Mouse (Mus musculus): Measurements from ENCODE around the gene Nfx1.

The Nfx1 gene

GRCm38 (mm10) chr4:40975678-40976077 is 5.0 kb downstream of the Nfx1 start:
- DNase-seq (ENCODE audit: low spot score), result no peak

- no peak for DNase-seq (ENCODE audit: low spot score)
Observed at GRCm38 (mm10) chr4:40976651-40977050, 5.9 kb downstream of the Nfx1 start.

GRCm38 (mm10) chr4:40979430-40979829 is 8.7 kb downstream of the Nfx1 start:
- DNase-seq (ENCODE audit: low spot score), result no peak

GRCm38 (mm10) chr4:40982486-40982885 is 11.8 kb downstream of the Nfx1 start:
- DNase-seq (ENCODE audit: low spot score), result no peak

- no peak for DNase-seq (ENCODE audit: low spot score)
Observed at GRCm38 (mm10) chr4:40983686-40984085, 13.0 kb downstream of the Nfx1 start.

GRCm38 (mm10) chr4:40989633-40990032 is 18.9 kb downstream of the Nfx1 start:
- DNase-seq (ENCODE audit: low spot score), result no peak

GRCm38 (mm10) chr4:40996302-40996701 is 25.6 kb downstream of the Nfx1 start:
- no peak for DNase-seq (ENCODE audit: low spot score)

- DNase-seq (ENCODE audit: low spot score), result no peak
Observed at GRCm38 (mm10) chr4:40997916-40998315, 27.2 kb downstream of the Nfx1 start.

GRCm38 (mm10) chr4:41000271-41000670 is 29.6 kb downstream of the Nfx1 start:
- DNase-seq (ENCODE audit: low spot score), result no peak

- no peak for DNase-seq (ENCODE audit: low spot score)
Observed at GRCm38 (mm10) chr4:41000842-41001639, 30.3 kb downstream of the Nfx1 start.

GRCm38 (mm10) chr4:41013351-41013750 is 42.6 kb downstream of the Nfx1 start:
- DNase-seq (ENCODE audit: low spot score), result no peak

GRCm38 (mm10) chr4:41015798-41016197 is 45.1 kb downstream of the Nfx1 start:
- DNase-seq (ENCODE audit: low spot score), result no peak

- DNase-seq (ENCODE audit: low spot score), result no peak
Observed at GRCm38 (mm10) chr4:41021094-41021493, 50.4 kb downstream of the Nfx1 start.

GRCm38 (mm10) chr4:41026086-41026787 is 55.5 kb downstream of the Nfx1 start:
- no peak for DNase-seq (ENCODE audit: low spot score)

- no peak for DNase-seq (ENCODE audit: low spot score)
Observed at GRCm38 (mm10) chr4:41027872-41028271, 57.2 kb downstream of the Nfx1 start.

- DNase-seq (ENCODE audit: low spot score), result no peak
Observed at GRCm38 (mm10) chr4:41028272-41028671, 57.6 kb downstream of the Nfx1 start.

GRCm38 (mm10) chr4:41029372-41029771 is 58.7 kb downstream of the Nfx1 start:
- no peak for DNase-seq (ENCODE audit: low spot score)

GRCm38 (mm10) chr4:41031242-41031641 is 60.5 kb downstream of the Nfx1 start:
- no peak for DNase-seq (ENCODE audit: low spot score)

- DNase-seq (ENCODE audit: low spot score), result no peak
Observed at GRCm38 (mm10) chr4:41037942-41038341, 67.2 kb downstream of the Nfx1 start.

- no peak for DNase-seq (ENCODE audit: low spot score)
Observed at GRCm38 (mm10) chr4:41040983-41041382, 70.3 kb downstream of the Nfx1 start.

- DNase-seq (ENCODE audit: low spot score), result no peak
Observed at GRCm38 (mm10) chr4:41042880-41043279, 72.2 kb downstream of the Nfx1 start.

GRCm38 (mm10) chr4:41043961-41044360 is 73.3 kb downstream of the Nfx1 start:
- DNase-seq (ENCODE audit: low spot score), result no peak

GRCm38 (mm10) chr4:41045288-41045687 is 74.6 kb downstream of the Nfx1 start:
- no peak for DNase-seq (ENCODE audit: low spot score)

All from T-cell, adult 2 months (primary cell).